Mouse (Mus musculus): ENCODE measurements around the gene Hdac8.

Hdac8 gene

DNA sequence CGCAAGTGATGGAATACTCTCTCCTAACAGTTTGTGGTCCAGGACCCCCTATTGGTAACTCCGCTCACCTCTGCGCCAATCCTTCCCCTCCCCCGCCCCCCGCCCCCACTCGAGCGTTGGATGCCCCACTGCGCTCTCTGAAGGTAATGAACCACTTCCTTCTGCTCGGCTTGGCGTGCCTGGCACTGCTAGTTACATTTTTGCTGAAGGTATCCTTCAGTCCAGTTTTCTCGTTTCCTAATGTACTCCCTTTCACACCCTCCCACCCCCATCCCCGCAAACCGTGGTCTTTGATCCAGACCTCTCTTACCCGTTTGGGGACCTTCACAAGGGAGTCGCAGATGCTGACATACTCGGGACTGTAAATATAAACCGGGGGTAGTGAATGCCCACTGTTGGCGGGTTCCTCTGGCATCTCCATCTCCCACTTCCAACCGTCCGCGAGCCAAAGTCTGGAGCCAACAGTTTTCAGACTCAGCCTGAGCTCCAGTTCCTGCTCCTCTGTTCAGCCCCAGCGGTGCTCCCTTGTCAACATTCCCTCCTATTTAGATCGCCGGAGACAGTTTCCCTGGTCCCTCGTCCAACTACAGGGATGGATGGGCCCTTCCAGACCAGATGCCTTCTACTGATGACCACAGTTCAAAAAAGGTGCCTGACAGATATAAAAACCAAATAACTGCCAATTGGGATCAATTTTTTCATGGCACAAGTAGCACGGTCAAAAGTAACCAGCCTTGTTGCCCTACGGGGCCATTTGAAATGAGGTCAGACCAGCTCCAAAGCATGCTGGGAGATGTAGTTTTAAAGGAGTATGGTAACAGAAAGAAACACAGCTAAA, at the start of gene Hdac8:
Gene Hdac8, minus strand, starts transcription at position 716 of the 838 bp plus-strand sequence.
- DNase-seq (ENCODE audit: low spot score), result peak; percentile 53

GRCm38 (mm10) chrX:102509205-102509604, 4.0 kb upstream of the Hdac8 start:
- no peak for DNase-seq (ENCODE audit: low spot score)

DNA sequence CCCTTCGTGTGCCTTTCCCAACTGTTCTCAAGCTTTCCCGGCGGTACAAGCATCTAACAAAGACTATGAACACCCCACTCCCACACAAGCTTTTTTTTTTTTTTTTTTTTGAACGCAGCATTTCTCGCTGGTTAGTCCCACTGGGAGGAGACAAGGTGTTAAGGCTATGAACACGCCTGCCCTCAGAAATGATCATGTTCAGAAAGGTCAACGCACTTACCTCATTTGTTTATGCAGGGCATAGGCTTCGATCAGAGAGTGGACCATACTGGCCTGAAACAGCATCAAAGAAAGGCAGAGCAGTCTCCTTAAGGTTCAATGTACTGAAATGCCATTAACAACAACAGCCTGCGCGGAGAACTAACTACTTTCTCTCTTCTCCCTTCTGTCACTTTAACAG, 980 bp downstream of the Hdac8 start:
- no peak for DNase-seq (ENCODE audit: low spot score)

- peak; percentile 16 for DNase-seq (ENCODE audit: low spot score)
These were observed 11.0 kb downstream of the Hdac8 start for GRCm38 (mm10) chrX:102493992-102494730.

- DNase-seq (ENCODE audit: low spot score), result no peak
These were observed 19.6 kb downstream of the Hdac8 start for GRCm38 (mm10) chrX:102485575-102485974.

DNA sequence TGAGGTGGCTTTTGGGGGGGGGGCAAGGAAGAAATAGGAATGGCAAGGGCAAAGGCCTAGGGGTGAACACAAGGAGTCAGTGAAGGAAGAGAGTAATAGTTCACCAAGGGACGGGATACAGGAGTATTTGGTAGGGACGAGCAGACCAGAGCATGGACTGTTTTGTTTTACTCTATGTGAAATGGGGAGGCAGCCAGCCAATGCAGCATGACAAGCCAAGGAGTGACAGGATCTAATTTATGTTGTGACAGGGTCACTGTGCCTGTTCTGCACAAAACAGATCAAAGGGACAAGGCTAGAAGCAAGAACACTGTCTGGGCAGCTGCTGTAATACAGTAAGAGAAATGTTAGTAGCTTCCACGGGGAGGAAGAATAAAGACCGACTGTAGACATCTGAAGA, 25.5 kb downstream of the Hdac8 start:
- no peak for DNase-seq (ENCODE audit: low spot score)

DNA sequence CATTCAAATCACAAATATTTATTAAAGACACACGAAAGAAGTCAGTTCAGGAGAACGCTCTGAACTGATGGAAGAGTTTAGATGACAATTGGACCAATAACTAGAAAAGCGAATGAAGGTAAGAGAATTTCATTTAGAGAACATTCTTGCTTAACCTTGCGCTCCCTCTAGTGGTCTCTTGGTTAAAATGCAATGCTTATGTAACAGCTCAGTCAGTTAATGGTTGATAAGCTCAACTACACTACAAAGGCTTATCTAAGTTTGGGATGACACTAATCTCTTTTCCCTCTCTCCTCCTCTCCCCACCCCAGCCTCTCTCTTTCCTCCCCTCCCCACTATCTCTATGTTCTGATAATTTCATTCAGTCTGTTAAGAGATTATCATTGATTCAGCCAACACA, 26.2 kb downstream of the Hdac8 start:
- no peak for DNase-seq (ENCODE audit: low spot score)

DNA sequence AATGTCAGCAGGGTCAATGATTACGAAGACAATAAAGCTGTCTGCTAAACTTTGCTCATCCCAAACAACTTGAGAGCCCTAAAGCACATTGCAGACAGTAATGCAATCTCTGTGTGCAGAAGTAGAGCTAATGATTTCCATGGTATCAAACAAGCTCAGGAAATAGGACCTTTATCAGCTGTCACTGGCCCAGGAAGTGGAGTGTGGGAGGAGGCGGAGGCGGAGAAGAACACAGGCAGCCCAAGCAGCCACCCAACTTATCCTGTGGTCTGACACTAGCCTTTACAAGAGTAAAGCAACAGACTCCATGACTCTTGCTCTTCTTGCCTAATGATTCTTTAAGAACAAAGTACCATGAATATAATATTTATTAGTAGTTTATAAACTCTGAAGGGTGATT, 26.7 kb downstream of the Hdac8 start:
- no peak for DNase-seq (ENCODE audit: low spot score)

DNA sequence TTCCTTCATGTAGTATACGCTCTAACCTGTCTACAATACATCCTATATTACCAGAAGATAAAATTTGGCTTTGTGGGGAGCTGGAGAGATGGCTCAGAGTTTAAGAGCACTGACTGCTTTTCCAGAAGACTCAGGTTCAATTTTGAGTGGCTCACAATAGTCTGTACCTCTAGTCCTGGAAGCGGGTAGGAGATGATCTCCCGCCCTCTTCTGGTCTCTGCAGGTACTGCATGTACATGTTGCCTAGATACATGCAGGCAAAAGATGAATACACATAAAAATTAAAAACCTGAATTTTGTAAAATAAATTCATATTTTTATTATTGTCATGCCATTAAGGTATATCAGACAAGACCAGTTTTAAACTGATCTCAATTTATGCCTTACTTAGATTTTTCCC, 28.4 kb downstream of the Hdac8 start:
- peak; percentile 37 for DNase-seq (ENCODE audit: low spot score)

DNA sequence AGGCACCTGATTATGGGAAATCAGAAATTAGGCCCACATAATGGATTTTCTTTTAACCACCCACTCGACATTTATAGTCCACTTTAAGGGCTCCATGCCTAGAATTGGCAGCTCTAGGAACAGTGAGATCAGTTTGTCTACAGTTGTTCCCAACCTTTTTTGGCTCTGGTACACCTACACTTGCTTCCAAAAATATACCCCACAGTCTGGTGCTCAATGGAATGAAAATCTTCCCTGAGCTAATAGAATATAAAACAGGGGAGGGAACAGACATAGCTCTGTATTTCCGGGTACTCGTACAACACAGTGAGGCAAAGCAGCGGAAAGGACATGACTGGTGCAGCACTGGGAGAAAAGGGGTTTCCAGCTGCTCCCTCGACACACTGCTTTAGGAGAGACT, 29.6 kb downstream of the Hdac8 start:
- DNase-seq (ENCODE audit: low spot score), result no peak

DNA sequence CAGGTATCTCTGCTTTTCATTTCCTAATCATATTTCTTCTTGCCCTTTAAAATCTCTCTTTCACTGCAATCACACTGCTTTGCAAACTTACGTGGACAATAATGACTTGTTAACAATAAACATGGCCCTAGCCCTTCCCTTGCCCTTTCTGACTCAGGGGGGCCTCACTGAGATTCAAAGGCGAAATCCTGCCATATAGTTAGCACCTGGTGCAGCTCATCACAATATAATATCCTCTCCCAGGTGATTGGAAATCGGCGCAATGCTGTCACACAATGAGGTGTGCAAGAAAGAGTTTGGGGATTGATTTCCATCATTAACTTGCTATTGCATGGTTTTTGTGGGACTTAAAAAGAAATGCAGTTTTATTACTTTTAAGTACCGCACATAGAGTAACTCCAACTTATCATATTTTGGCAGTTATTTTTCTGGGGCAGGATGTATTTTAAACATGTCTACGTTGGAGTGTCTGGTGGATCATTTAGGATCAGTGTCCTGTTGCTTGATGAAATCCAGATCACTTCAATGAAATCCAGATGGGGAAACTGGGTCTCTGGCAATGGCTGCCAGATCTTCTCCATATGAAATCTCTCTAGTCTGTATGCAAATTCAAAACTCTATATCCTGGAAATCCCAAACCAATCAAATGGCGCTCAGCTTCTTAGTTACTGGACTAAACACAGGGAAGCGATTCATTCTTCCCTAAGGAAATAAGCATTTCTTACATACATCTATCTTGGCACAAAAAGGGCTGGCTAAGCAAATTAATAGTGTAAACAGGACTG, 86.6 kb downstream of the Hdac8 start:
- DNase-seq (ENCODE audit: low spot score), result no peak

- DNase-seq (ENCODE audit: low spot score), result no peak
These were observed 88.2 kb downstream of the Hdac8 start for GRCm38 (mm10) chrX:102416972-102417371.

DNA sequence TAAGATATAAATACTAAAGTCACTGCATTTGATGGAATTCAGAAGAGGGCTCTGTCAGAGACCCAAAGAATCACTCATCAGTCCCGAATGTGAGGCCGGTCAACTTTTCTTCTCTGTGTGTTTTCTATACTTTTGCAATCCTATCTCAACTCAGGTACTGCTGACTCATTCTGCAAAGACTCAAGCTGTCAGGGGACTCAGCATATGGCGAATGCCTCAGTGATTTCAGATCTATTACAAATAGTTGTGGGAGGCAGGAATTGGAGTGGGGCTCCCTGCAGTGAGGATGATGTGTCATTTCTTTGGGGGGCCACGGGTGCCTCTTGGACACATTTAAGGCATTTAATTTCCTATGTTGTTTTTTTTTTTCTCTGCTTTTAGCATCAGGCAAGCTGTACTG, 88.8 kb downstream of the Hdac8 start:
- DNase-seq (ENCODE audit: low spot score), result no peak

DNA sequence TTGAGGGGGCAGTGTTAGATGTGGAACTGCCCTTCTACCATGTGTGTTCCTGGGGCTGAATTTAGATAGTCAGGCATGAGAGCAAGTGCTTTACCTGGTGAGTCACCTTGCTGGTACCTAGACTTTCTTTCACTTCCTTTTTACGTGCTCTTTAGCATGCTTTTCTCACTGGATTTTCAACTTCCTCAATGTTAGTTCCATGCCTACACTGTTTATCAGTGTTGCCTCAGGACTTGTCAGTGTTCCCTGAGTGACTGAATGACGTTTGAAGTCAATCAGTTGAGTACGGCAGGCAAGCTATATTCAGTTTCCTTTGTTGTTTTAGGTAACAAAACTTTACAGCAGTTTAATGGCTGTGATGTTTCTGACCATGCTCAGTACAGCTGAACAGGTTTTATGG, 120.4 kb downstream of the Hdac8 start:
- no peak for DNase-seq (ENCODE audit: low spot score)

GRCm38 (mm10) chrX:102383151-102383550, 122.0 kb downstream of the Hdac8 start:
- DNase-seq (ENCODE audit: low spot score), result no peak

- no peak for DNase-seq (ENCODE audit: low spot score)
These were observed 138.6 kb downstream of the Hdac8 start for GRCm38 (mm10) chrX:102366510-102366909.

GRCm38 (mm10) chrX:102362244-102362643, 142.9 kb downstream of the Hdac8 start:
- no peak for DNase-seq (ENCODE audit: low spot score)

DNA sequence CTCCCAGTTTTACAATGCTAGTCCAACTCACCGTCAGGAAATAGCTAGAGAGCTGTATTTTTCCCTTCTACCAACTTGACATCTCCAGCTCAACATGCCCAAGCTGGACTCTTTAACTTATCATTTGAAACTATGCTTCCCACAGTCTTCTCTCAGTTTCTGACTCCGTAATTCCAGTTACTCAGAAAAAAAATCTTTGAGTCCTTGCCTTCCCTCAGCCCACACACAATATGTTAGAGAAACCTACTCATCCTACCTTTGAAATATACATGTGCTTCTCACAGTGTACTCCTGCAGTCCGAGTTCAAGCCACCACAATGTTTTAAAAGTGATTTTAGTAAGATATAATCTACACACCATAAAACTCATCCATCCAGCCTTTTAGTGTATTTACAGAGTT, 151.7 kb downstream of the Hdac8 start:
- no peak for DNase-seq (ENCODE audit: low spot score)

- DNase-seq (ENCODE audit: low spot score), result no peak
These were observed 155.1 kb downstream of the Hdac8 start for GRCm38 (mm10) chrX:102349843-102350731.

DNA sequence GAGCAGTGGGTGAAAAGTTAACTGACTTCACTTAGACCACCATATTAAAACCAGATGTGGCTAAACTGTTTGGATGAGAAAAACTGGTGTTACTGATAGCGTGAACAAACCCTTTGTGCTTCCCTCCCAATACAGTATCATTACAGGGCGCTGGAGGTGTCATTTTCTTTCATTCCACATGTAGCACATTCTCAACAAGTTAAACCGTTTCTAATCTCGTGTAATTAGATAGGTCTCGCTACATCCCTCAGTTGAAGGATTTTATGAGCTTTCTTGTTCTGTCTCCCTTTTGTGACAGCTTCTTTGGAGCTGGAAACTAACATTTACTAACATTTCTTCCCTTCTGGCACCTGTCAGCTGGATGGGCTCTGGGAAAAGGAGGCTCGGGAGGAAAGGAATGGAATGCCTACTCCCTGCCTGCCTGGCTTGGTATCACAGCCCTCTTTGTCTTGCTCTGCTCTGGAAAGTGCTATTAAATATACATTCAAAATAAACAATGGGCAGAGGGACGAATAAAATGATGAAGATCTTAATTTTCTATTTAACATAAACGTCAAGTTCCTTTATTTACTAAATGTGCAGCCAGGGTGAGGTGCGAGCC, 156.2 kb downstream of the Hdac8 start:
- no peak for DNase-seq (ENCODE audit: low spot score)

- no peak for DNase-seq (ENCODE audit: low spot score)
These were observed 163.5 kb downstream of the Hdac8 start for GRCm38 (mm10) chrX:102341688-102342087.

Data from T-cell, adult 2 months (primary cell).